Mouse (Mus musculus) E14TG2a.4 (cell line): ENCODE data around the gene Slc2a4.

ENCODE experiments used
- CTCF ChIP-seq: conservative IDR thresholded peaks from 2 replicates; pipeline ENCODE4 v1.5.1; 2014; ENCODE audit warnings: low read length
- NANOG ChIP-seq: IDR thresholded peaks from 2 replicates; pipeline ENCODE4 v1.6.1; 2014; ENCODE audit warnings: borderline replicate concordance, low read length, mixed read lengths
- POU5F1 ChIP-seq: IDR thresholded peaks from 2 replicates; pipeline ENCODE4 v1.6.1; 2014; ENCODE audit warnings: low read length, borderline replicate concordance

DNA sequence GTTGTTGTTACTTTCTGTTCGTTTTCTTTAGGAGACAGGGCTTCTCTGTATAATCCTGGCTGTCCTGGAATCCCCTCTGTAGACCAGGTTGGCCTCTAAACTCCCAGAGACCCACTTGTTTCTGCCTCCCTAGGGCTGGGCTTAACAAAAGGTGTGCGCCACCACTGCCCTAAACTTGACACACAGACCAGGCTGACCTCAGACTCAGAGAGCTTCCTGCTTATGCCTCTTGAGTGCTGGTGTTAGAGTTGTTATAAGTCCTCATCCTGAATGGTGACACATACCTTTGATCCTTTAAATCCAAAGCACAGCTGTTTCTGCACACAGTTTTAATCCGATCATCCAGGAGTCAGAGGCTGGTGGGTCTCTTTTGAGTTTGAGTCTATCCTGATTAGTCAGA is 44.9 kb upstream of the Slc2a4 start:
- no peak for TF ChIP-seq CTCF
- TF ChIP-seq NANOG, result no peak
- no peak for TF ChIP-seq POU5F1
